Mouse (Mus musculus) spleen, adult 12 weeks (tissue): ENCODE measurements around the gene Gsto2.
"Not testable (repeated sequence)": the region's sequence is repeated elsewhere in the genome, so short reads cannot be mapped to it uniquely, and the experiment has no call there.

ENCODE experiments used
- DNase-seq: peaks from one replicate; pipeline ENCODE4 v3.0.0; 2022; ENCODE audit warnings: low spot score

Gsto2 gene

GRCm38 (mm10) chr19:47865353-47865947 lies at the start of gene Gsto2:
Gsto2 (plus strand) TSS chr19:47865534.
- peak; percentile 88 for DNase-seq

- DNase-seq, result no peak
Observed at GRCm38 (mm10) chr19:47817692-47818091, 47.6 kb upstream of the Gsto2 start.

- peak; percentile 39 for DNase-seq
Observed at GRCm38 (mm10) chr19:47820832-47821493, 44.4 kb upstream of the Gsto2 start.

- DNase-seq, result no peak
Observed at GRCm38 (mm10) chr19:47821494-47821872, 43.9 kb upstream of the Gsto2 start.

GRCm38 (mm10) chr19:47822143-47822796 lies 43.1 kb upstream of the Gsto2 start:
- no peak for DNase-seq

- DNase-seq, result no peak
Observed at GRCm38 (mm10) chr19:47824026-47824425, 41.3 kb upstream of the Gsto2 start.

GRCm38 (mm10) chr19:47829913-47830450 lies 35.4 kb upstream of the Gsto2 start:
- no peak for DNase-seq

GRCm38 (mm10) chr19:47831111-47831510 lies 34.2 kb upstream of the Gsto2 start:
- no peak for DNase-seq

- DNase-seq, result no peak
Observed at GRCm38 (mm10) chr19:47832316-47832715, 33.0 kb upstream of the Gsto2 start.

- DNase-seq, result no peak
Observed at GRCm38 (mm10) chr19:47834614-47835013, 30.7 kb upstream of the Gsto2 start.

- DNase-seq, result no peak
Observed at GRCm38 (mm10) chr19:47835776-47836175, 29.6 kb upstream of the Gsto2 start.

- peak; percentile 7 for DNase-seq
Observed at GRCm38 (mm10) chr19:47836701-47837526, 28.4 kb upstream of the Gsto2 start.

- DNase-seq, result no peak
Observed at GRCm38 (mm10) chr19:47837527-47837901, 27.8 kb upstream of the Gsto2 start.

GRCm38 (mm10) chr19:47841234-47841633 lies 24.1 kb upstream of the Gsto2 start:
- not testable (repeated sequence) for DNase-seq

- DNase-seq, result no peak
Observed at GRCm38 (mm10) chr19:47849735-47850134, 15.6 kb upstream of the Gsto2 start.

GRCm38 (mm10) chr19:47852131-47852530 lies 13.2 kb upstream of the Gsto2 start:
- not testable (repeated sequence) for DNase-seq

- DNase-seq, result no peak
Observed at GRCm38 (mm10) chr19:47853053-47853452, 12.3 kb upstream of the Gsto2 start.

- no peak for DNase-seq
Observed at GRCm38 (mm10) chr19:47853951-47854795, 11.2 kb upstream of the Gsto2 start.

- peak; percentile 63 for DNase-seq
Observed at GRCm38 (mm10) chr19:47854796-47855783, 10.2 kb upstream of the Gsto2 start, which contains the start of gene Gsto1. Gsto1 (plus strand) TSS chr19:47854970.
